Mouse (Mus musculus) ES-E14 (cell line): ENCODE data around the gene Spdl1.

ENCODE experiments used
- CHD2 ChIP-seq: IDR thresholded peaks from 2 replicates; pipeline ENCODE4 v1.6.1; 2014; ENCODE audit warnings: mild to moderate bottlenecking, low read depth, low read length, inconsistent platforms
- HCFC1 ChIP-seq: IDR thresholded peaks from 2 replicates; pipeline ENCODE4 v1.6.1; 2012; ENCODE audit warnings: low read length, inconsistent platforms, borderline replicate concordance; ENCODE audit not compliant: insufficient read depth
- MAFK ChIP-seq: IDR thresholded peaks from 2 replicates; pipeline ENCODE4 v1.6.1; 2014; ENCODE audit warnings: mild to moderate bottlenecking, low read depth, low read length, inconsistent platforms; ENCODE audit not compliant: insufficient read depth
- ZC3H11A ChIP-seq: IDR thresholded peaks from 2 replicates; pipeline ENCODE4 v1.6.1; 2012; ENCODE audit warnings: low read depth, mild to moderate bottlenecking, inconsistent platforms, low read length, borderline replicate concordance
- ZNF384 ChIP-seq: IDR thresholded peaks from 2 replicates; pipeline ENCODE4 v1.6.1; 2012; ENCODE audit warnings: low read depth, low read length, inconsistent platforms

DNA sequence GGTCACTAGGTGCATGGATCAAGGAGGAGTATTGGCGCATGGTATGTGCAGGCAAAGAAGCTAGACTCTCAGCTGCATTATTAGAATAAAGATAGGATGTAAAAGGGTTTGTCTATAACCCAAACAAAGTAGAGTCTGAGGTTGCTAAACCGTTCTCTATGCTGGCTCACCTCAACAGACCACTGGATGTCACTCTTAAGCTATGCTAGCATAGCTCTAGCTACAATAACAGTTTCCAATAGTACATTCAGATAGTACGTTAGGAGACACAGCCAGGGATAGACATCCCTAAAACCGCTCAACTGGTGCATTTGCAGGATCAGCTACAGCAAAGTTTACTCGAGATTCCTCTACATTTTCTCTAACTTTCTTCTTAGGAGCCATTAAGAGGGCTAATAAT, 48.1 kb upstream of the Spdl1 start:
- no peak for TF ChIP-seq ZNF384
- TF ChIP-seq ZC3H11A = peak; percentile 40; the same call in 1 of the 2 replicates
- no peak for TF ChIP-seq CHD2
- TF ChIP-seq HCFC1 = no peak
- no peak for TF ChIP-seq MAFK
